Mouse (Mus musculus): Measurements from ENCODE around the gene Vps11. TPM values are rescaled to one million over a fixed set of nuclear protein-coding genes. Genes with fewer than 3 reads are reported as not detected.
"Not testable (repeated sequence)": the region's sequence is repeated elsewhere in the genome, so short reads cannot be mapped to it uniquely, and the experiment has no call there.

Gene Vps11
- polyA plus RNA-seq, 1 experiment from 2014 or later = 38.5 TPM

GRCm38 (mm10) chr9:44338574-44338973 is 22.9 kb downstream of the Vps11 start:
- Histone ChIP-seq H3K9ac (replicated peaks; ENCODE audit: low read length) (no peak overlapping the region), H3K36me3 (ENCODE audit: insufficient read depth, low read length) (peaks cover 19% of the 10 kb centered on the region), H3K4me3 (ENCODE audit: low read length) (no peak overlapping the region), H3K4me2 (replicated peaks; ENCODE audit: low read depth, low read length) (no peak overlapping the region), H3K4me1 (ENCODE audit: insufficient read depth, low read length) (peaks cover 29% of the 10 kb centered on the region), H3K27ac (ENCODE audit: low read length) (no peak overlapping the region), H3K27me3 (ENCODE audit: insufficient read depth, low read length) (no peaks in the 10 kb centered on the region), H3K9me3 (ENCODE audit: low read length) (no peaks in the 10 kb centered on the region)
- WGBS = 81% methylated on average over 5 of the region's 5 CpGs
- ATAC-seq (ENCODE audit: low FRiP score, low TSS enrichment) = no peak

- H3K27ac ChIP-seq (ENCODE audit: low read length) = no peak overlapping the region
- no peaks in the 10 kb centered on the region for H3K9me3 ChIP-seq (ENCODE audit: low read length)
- H3K36me3 ChIP-seq (ENCODE audit: insufficient read depth, low read length) = peaks cover 29% of the 10 kb centered on the region
- WGBS = 68% methylated on average over 9 of the region's 9 CpGs
- H3K27me3 ChIP-seq (ENCODE audit: insufficient read depth, low read length) = no peaks in the 10 kb centered on the region
- peaks cover 21% of the 10 kb centered on the region for H3K4me1 ChIP-seq (ENCODE audit: insufficient read depth, low read length)
- H3K9ac ChIP-seq (replicated peaks; ENCODE audit: low read length) = peak overlapping the region; percentile 60; the same call in 1 of the 2 replicates
- peak overlapping the region; percentile 99 for H3K4me3 ChIP-seq (ENCODE audit: low read length)
- no peak for ATAC-seq (ENCODE audit: low FRiP score, low TSS enrichment)
- H3K4me2 ChIP-seq (replicated peaks; ENCODE audit: low read depth, low read length) = peak overlapping the region; percentile 75
Measured at GRCm38 (mm10) chr9:44337436-44338169, 23.9 kb downstream of the Vps11 start.

- peak overlapping the region; percentile 60; the same call in 1 of the 2 replicates for H3K9ac ChIP-seq (replicated peaks; ENCODE audit: low read length)
- H3K4me2 ChIP-seq (replicated peaks; ENCODE audit: low read depth, low read length) = peak overlapping the region; percentile 75
- H3K4me3 ChIP-seq (ENCODE audit: low read length) = peak overlapping the region; percentile 99
- 64% methylated on average over 3 of the region's 3 CpGs for WGBS
- no peaks in the 10 kb centered on the region for H3K27me3 ChIP-seq (ENCODE audit: insufficient read depth, low read length)
- peaks cover 35% of the 10 kb centered on the region for H3K36me3 ChIP-seq (ENCODE audit: insufficient read depth, low read length)
- peaks cover 15% of the 10 kb centered on the region for H3K4me1 ChIP-seq (ENCODE audit: insufficient read depth, low read length)
- H3K27ac ChIP-seq (ENCODE audit: low read length) = no peak overlapping the region; the same call in 1 of the 2 replicates
- no peak for ATAC-seq (ENCODE audit: low FRiP score, low TSS enrichment)
- no peaks in the 10 kb centered on the region for H3K9me3 ChIP-seq (ENCODE audit: low read length)
Measured at GRCm38 (mm10) chr9:44336964-44337363, 24.5 kb downstream of the Vps11 start.

- not testable (repeated sequence) for H3K27me3 ChIP-seq (ENCODE audit: insufficient read depth, low read length); ATAC-seq (ENCODE audit: low FRiP score, low TSS enrichment); H3K27ac ChIP-seq (ENCODE audit: low read length); H3K9me3 ChIP-seq (ENCODE audit: low read length)
- Histone ChIP-seq H3K4me1 (ENCODE audit: insufficient read depth, low read length) (peaks cover 15% of the 10 kb centered on the region), H3K4me3 (ENCODE audit: low read length) (peak overlapping the region; percentile 99), H3K9ac (replicated peaks; ENCODE audit: low read length) (peak overlapping the region; percentile 60), H3K36me3 (ENCODE audit: insufficient read depth, low read length) (peaks cover 40% of the 10 kb centered on the region), H3K4me2 (replicated peaks; ENCODE audit: low read depth, low read length) (peak overlapping the region; percentile 75)
- WGBS = 26% methylated on average over 4 of the region's 4 CpGs
Measured at GRCm38 (mm10) chr9:44336513-44336912, 25.0 kb downstream of the Vps11 start.

DNA sequence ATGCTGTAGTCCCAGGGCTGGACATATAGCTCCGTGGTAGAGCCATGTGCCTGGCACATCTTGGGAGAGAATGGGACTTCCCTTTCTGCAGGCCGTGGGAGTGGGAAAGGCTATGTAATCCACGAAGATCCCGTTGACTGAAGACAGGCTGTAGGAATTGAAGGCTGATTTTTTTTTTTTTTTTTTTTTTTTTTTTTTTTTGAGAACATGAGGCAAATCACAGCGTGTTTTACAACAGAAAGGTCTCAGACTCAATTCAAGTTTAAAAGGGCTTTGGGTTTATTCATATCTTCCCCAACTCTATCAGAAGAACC is 25.4 kb downstream of the Vps11 start:
- peak overlapping the region; percentile 98 for H3K27ac ChIP-seq (ENCODE audit: low read length)
- H3K4me3 ChIP-seq (ENCODE audit: low read length) = peak overlapping the region; percentile 99
- H3K9me3 ChIP-seq (ENCODE audit: low read length) = no peaks in the 10 kb centered on the region
- peak overlapping the region; percentile 75 for H3K4me2 ChIP-seq (replicated peaks; ENCODE audit: low read depth, low read length)
- H3K4me1 ChIP-seq (ENCODE audit: insufficient read depth, low read length) = peaks cover 15% of the 10 kb centered on the region
- H3K9ac ChIP-seq (replicated peaks; ENCODE audit: low read length) = peak overlapping the region; percentile 98
- ATAC-seq (ENCODE audit: low FRiP score, low TSS enrichment) = no peak
- peaks cover 43% of the 10 kb centered on the region for H3K36me3 ChIP-seq (ENCODE audit: insufficient read depth, low read length)
- WGBS = 1% methylated on average over 5 of the region's 5 CpGs
- H3K27me3 ChIP-seq (ENCODE audit: insufficient read depth, low read length) = no peaks in the 10 kb centered on the region

GRCm38 (mm10) chr9:44335331-44336092 is 26.0 kb downstream of the Vps11 start:
- Histone ChIP-seq H3K9ac (replicated peaks; ENCODE audit: low read length) (peak overlapping the region; percentile 98), H3K27ac (ENCODE audit: low read length) (peak overlapping the region; percentile 98), H3K9me3 (ENCODE audit: low read length) (no peaks in the 10 kb centered on the region), H3K27me3 (ENCODE audit: insufficient read depth, low read length) (no peaks in the 10 kb centered on the region), H3K4me2 (replicated peaks; ENCODE audit: low read depth, low read length) (peak overlapping the region; percentile 75), H3K4me1 (ENCODE audit: insufficient read depth, low read length) (peaks cover 15% of the 10 kb centered on the region), H3K4me3 (ENCODE audit: low read length) (peak overlapping the region; percentile 99), H3K36me3 (ENCODE audit: insufficient read depth, low read length) (peaks cover 47% of the 10 kb centered on the region)
- no peak; the same call in 1 of the 2 replicates for ATAC-seq (ENCODE audit: low FRiP score, low TSS enrichment)
- WGBS = under 1% methylated on average over 50 of the region's 50 CpGs

DNA sequence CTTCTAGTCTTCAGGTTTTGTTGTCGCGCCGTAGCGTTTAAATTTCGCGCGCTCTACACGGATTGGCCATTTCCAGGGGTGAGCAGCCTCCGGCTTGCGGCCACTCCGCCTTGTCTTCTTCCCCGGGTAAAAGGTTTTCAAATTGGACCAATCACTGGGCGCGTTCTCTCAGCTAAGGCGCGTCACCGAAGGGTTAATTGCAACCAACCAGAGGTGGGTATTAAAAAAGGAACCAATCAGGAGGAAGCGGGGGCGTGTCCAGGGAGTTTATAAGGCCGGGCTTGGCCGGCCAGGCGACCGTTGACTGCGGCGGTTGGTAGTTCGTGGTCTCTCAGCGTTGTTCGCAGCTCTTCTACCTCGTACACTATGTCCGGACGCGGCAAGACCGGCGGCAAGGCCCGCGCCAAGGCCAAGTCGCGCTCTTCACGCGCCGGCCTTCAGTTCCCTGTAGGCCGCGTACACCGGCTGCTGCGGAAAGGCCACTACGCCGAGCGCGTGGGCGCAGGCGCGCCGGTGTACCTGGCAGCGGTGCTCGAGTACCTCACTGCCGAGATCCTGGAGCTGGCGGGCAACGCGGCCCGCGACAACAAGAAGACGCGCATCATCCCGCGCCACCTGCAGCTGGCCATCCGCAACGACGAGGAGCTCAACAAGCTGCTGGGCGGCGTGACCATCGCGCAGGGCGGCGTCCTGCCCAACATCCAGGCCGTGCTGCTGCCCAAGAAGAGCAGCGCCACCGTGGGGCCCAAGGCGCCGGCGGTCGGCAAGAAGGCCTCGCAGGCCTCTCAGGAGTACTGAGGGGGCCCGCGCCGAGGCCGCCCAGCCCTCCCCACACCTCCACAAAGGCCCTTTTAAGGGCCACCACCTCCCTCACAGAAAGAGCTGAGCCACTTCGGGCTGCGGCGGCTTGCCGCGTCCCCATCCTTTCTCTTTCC is 26.8 kb downstream of the Vps11 start, which contains the start of gene H2afx:
TSS of gene H2afx (plus strand) at position 299 of the 935 bp plus-strand sequence.
- peak within 1 kb of the TSS; percentile 75 for H3K4me2 ChIP-seq (replicated peaks; ENCODE audit: low read depth, low read length)
- peak; percentile 97 for ATAC-seq (ENCODE audit: low FRiP score, low TSS enrichment)
- H3K4me1 ChIP-seq (ENCODE audit: insufficient read depth, low read length) = peaks cover 15% of the 10 kb centered on the region
- H3K9ac ChIP-seq (replicated peaks; ENCODE audit: low read length) = peak within 1 kb of the TSS; percentile 98
- H3K27ac ChIP-seq (ENCODE audit: low read length) = peak within 1 kb of the TSS; percentile 98
- WGBS = under 1% methylated on average over 90 of the region's 91 CpGs
- peaks cover 53% of the 10 kb centered on the region for H3K36me3 ChIP-seq (ENCODE audit: insufficient read depth, low read length)
- H3K9me3 ChIP-seq (ENCODE audit: low read length) = no peaks in the 10 kb centered on the region
- H3K27me3 ChIP-seq (ENCODE audit: insufficient read depth, low read length) = no peaks in the 10 kb centered on the region
- H3K4me3 ChIP-seq (ENCODE audit: low read length) = peak within 1 kb of the TSS; percentile 99

- no peaks in the 10 kb centered on the region for H3K9me3 ChIP-seq (ENCODE audit: low read length)
- peaks cover 56% of the 10 kb centered on the region for H3K36me3 ChIP-seq (ENCODE audit: insufficient read depth, low read length)
- H3K27ac ChIP-seq (ENCODE audit: low read length) = no peak overlapping the region
- no peak overlapping the region for H3K9ac ChIP-seq (replicated peaks; ENCODE audit: low read length)
- ATAC-seq (ENCODE audit: low FRiP score, low TSS enrichment) = no peak
- H3K27me3 ChIP-seq (ENCODE audit: insufficient read depth, low read length) = no peaks in the 10 kb centered on the region
- no peak overlapping the region for H3K4me2 ChIP-seq (replicated peaks; ENCODE audit: low read depth, low read length)
- H3K4me3 ChIP-seq (ENCODE audit: low read length) = no peak overlapping the region
- WGBS = 95% methylated on average over 13 of the region's 13 CpGs
- H3K4me1 ChIP-seq (ENCODE audit: insufficient read depth, low read length) = peaks cover 17% of the 10 kb centered on the region
Measured at GRCm38 (mm10) chr9:44332918-44333638, 28.4 kb downstream of the Vps11 start.

- peaks cover 10% of the 10 kb centered on the region for H3K4me1 ChIP-seq (ENCODE audit: insufficient read depth, low read length)
- no peaks in the 10 kb centered on the region for H3K9me3 ChIP-seq (ENCODE audit: low read length)
- 90% methylated on average over 6 of the region's 6 CpGs for WGBS
- peaks cover 50% of the 10 kb centered on the region for H3K36me3 ChIP-seq (ENCODE audit: insufficient read depth, low read length)
- ATAC-seq (ENCODE audit: low FRiP score, low TSS enrichment) = no peak
- no peaks in the 10 kb centered on the region for H3K27me3 ChIP-seq (ENCODE audit: insufficient read depth, low read length)
- H3K4me2 ChIP-seq (replicated peaks; ENCODE audit: low read depth, low read length) = no peak overlapping the region
- H3K4me3 ChIP-seq (ENCODE audit: low read length) = no peak overlapping the region
- H3K9ac ChIP-seq (replicated peaks; ENCODE audit: low read length) = no peak overlapping the region
- no peak overlapping the region for H3K27ac ChIP-seq (ENCODE audit: low read length)
Measured at GRCm38 (mm10) chr9:44330736-44331135, 30.7 kb downstream of the Vps11 start.
